Mouse (Mus musculus) adrenal gland, adult (tissue): ENCODE results near the gene Hand2.

ENCODE experiments used
- DNase-seq, 2 experiments: peaks; one replicate each; pipeline ENCODE4 v3.0.0; 2022 to 2023; ENCODE audit warnings: low spot score in 1 of 2; ENCODE audit not compliant: inconsistent age in 2 of 2

The Hand2 gene

DNA sequence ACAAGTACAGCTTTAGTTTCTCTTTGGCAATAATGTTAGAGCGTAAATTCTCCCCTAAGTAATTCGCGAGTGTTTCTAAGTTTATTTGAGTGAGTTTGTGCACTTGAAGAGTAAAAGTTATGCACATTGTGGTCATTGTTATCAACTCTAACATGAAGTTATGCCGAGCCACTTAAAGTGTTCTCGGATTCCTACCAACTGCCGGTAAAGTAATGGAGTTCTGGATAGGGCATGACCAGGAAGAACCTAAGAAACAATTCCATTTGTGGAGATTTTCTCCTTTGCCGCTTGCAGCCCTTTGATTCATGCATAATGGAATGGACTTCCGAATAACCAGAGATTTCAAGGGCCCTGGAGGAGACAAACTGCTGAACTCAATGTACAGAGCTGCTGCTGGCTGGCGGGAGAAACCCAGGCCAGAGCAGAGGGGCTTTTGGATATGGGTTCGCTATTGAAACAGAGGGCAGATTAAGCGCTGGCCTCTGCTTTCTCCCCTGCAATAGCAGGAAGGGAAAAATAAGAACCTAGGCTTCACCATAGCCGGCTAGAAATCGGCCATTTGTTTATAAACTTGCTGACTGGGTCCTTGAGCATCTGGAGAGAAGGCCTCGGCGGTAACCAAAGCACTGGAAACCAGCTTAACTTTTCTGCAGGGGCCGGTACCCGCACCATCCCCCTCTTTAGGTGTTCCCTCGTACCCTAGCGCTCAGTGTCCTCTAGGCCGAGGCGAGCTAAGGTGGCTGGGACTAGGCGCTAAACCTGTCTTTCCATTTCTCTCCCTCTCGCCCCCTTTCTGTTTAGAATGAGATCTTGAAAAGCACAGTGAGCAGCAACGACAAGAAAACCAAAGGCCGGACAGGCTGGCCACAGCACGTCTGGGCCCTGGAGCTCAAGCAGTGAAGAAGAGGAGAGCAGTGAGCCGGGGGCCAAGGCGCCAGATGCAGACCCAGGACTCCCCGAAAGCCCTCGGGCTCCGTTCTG lies 2.5 kb downstream of the Hand2 start:
- DNase-seq: peak in 1 of 2 experiments; percentile 32

DNA sequence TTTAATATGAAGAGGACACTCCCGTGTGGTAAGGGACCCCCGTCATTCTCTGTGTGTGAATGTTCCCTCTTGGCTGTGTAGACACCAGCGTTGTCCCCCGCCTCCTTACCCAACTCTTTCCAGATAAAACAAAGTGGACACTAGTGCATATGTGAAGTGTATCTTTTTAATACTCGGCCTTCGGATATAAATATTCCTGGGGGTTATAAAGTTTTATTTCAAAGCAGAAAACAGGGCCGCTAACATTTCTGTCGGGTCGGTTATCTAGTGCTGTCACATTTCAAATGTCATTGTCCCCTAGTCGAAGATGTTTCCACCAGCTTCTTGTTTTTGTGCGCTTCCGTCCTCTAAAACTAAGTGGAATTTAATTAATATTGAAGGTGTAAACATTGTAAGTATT lies 3.3 kb downstream of the Hand2 start:
- peak in 1 of 2 experiments; percentile 27 for DNase-seq

GRCm38 (mm10) chr8:57324671-57325070 lies 3.9 kb downstream of the Hand2 start:
- peak in 1 of 2 experiments; percentile 16 for DNase-seq

- peak in 1 of 2 experiments; percentile 28 for DNase-seq
Observed at GRCm38 (mm10) chr8:57325111-57325891, 4.5 kb downstream of the Hand2 start.

GRCm38 (mm10) chr8:57326091-57327065 lies 5.6 kb downstream of the Hand2 start:
- DNase-seq: peak in 1 of 2 experiments; percentile 27

GRCm38 (mm10) chr8:57327281-57328160 lies 6.7 kb downstream of the Hand2 start:
- peak in 1 of 2 experiments; percentile 43 for DNase-seq

DNA sequence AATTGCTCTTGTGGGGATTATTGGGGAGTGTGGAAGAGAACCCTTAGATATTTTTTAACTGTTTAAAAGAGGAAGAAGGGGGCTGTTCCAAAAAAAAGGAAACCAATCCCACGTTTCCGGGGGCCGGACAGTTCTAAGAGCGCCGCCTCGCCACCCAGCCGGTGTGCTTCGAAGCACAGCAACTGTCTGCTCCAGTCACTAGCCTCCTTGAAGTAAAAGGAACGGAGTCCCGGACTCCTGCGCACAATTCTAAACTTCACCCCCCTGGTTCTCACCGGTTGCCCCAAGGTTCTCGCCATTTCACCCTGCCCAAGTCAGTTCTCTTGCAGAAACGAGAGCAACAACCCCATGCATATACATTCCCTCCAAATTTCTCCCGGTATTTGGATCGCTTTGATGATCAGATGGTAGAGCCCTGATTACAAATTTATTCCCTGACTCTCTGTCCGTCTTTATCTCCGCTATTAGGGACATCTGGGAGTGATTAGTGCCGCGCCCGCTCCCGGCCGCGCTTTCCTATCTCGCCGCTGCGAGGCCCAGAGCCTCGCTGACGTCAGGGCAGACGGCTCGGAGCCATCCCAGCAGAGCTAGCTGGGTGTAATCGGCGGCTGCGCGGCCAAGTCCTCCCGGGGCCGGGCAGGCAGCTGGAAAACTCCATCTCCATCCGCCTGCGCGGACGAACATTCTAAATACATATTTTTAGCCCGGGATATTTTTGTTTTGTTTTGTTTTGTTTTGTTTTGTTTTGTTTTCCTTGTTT lies 7.6 kb downstream of the Hand2 start:
- DNase-seq: peak; percentile 58 to 80

GRCm38 (mm10) chr8:57328931-57329341 lies 8.2 kb downstream of the Hand2 start:
- DNase-seq: no peak

DNA sequence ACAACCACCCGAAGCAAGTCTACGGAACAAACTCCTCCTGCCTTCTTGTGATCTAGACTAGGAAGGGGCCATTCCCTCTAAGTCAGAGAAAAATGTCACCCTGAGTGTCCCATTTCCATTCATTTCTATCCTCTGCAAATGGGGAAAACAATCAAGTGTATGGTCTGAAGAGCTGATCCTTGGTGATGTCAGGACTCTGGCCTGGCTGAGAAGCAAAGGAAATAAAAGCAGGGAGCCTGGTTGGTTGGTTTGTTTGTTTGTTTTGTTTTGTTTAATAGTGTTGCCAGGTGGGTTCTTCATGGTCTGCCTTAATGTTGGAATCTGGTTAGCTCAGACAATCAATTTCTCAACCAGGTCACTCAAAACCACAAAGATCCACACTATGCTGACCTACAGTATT lies 9.3 kb downstream of the Hand2 start:
- peak in 1 of 2 experiments; percentile 19 for DNase-seq

GRCm38 (mm10) chr8:57331727-57332630 lies 11.2 kb downstream of the Hand2 start:
- DNase-seq: peak in 1 of 2 experiments; percentile 40

DNA sequence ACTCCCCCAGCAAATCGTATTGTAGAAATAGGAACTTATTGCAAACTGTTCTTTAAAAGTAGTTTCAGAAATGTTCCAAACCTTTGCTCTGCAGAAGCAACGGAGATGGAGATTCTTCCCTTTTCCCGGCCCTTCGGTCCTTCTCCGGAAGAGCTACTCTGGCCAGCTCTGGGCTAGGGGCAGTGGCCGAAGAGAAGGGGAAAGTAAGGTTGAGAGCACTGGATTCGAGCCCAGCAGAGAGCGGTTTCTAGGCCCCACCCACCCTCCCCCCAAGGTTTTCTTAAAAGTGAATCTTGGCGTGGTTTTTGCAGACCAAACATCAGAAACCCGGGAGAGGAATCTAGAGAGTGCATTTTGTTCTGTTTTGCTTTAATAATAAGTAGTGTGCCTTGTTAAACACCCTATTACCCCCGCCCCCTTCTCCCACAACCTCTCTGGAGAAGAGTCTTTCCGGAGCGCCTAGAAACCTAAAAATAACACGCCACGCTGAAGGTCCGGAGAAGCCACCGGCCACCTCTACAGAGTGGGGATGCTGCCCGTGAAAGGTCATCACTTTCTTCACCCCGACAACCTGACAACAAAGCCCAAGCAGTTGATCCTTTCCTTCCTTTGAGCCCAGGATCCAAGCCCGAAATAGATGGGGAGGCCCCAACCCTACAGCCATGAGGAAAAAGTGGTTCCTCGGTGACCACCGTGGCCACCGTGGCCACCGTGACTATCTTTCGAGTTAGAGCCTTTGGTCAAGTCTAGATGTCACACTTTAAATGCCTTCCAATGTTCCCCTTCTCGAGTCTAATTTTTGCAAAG lies 12.1 kb downstream of the Hand2 start:
- DNase-seq: peak in 1 of 2 experiments; percentile 38

DNA sequence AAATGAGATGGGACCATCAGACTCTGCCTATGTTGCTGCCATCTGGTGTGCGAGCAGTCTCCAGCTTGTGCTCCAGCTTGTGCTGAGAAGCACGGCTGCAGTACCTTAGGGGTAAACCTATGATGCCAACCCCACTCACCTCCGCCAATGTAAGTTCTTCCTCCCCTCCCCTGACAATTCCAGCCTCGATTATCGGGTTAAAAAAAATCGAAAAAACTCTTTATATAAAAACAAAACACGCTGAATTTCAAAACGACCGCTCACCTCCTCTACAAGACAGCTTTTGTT lies 12.6 kb downstream of the Hand2 start:
- no peak for DNase-seq

GRCm38 (mm10) chr8:57333795-57334551 lies 13.2 kb downstream of the Hand2 start:
- DNase-seq: peak in 1 of 2 experiments; percentile 67

- no peak for DNase-seq
Observed at GRCm38 (mm10) chr8:57334714-57335113, 13.9 kb downstream of the Hand2 start.

DNA sequence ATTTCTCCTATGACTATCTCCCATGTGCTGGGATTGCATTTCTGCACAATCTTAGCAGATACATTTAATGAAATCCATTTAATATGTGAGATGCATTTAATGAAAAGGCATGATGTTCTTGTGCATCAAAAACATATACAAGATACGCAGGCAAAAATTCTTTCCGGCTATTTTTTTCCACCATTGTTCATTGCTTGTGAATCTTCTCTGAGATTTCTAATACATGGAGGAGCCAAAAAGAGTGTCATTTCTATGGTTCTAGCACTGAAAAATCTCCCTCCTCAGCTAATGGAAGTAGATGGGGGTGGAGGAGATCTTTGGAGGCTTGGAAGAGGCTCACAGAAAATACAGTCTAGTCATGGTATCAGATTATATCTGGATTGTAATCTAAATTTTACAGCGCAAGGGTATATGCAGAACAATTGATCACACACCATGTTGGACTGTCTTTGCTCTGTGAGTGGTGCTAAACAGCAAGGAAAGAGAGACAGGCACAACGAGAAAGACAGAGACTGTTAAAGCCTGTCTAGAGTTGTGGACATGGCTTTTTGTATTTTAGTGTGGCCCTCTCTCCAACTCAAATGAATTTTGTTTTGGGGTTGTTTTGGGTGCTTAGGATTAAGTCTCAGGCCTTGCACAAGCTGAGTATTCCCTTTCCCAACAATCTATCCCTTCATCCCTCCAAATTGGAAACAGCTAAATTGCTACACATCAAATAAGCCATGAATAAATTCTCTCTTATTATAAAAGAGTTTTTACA lies 16.7 kb downstream of the Hand2 start:
- DNase-seq: no peak
